Mouse (Mus musculus): Measurements from ENCODE around the gene Mnd1.

Gene Mnd1

DNA sequence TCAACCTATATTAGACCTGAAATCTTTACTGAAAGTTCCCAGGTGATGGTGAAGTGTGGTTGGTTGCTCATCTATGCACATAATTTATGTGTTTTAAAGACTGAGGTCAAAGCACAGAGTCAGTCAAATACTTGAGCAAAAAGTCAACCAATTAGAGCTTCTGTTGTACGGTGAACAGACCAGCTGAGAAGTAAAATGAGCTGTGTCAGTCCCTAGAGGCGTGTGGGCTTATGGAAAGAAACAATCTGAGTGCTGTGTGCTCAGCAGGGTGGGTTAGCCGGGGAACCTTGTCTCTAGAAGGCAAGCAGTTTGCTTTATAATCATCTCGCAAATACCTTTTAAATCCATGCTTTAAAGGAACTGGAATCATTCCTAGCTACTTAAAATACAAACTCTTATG, 1.4 kb upstream of the Mnd1 start:
- DNase-seq, result no peak

- no peak for DNase-seq
These were observed 519 bp upstream of the Mnd1 start for GRCm38 (mm10) chr3:84156105-84156504.

DNA sequence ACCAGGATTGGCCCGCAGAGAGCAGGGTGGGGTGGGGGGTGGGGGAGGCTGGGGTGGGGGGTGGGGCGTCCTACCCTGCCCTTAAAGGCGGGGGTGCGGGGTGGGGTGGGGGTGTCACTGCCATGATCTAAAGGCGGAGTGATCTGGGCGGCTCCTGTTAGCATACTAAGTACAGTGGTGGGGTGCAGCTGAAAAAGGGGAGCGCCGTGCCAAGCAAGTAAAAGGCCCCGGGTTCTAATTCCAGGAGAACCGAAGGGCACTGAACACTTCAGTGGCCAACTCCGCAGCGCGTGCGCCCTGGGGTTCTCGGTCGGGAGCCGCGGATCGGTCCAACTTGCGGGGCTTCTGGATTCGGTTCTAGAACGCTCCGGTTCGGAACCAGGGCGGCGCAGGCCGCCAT, 440 bp downstream of the Mnd1 start:
- no peak for DNase-seq

- DNase-seq, result no peak
These were observed 855 bp downstream of the Mnd1 start for GRCm38 (mm10) chr3:84154721-84155141.

- no peak for DNase-seq
These were observed 5.8 kb downstream of the Mnd1 start for GRCm38 (mm10) chr3:84149831-84150230.

GRCm38 (mm10) chr3:84140947-84141346, 14.6 kb downstream of the Mnd1 start:
- DNase-seq, result no peak

- no peak for DNase-seq
These were observed 19.1 kb downstream of the Mnd1 start for GRCm38 (mm10) chr3:84136509-84136908.

GRCm38 (mm10) chr3:84135933-84136332, 19.7 kb downstream of the Mnd1 start:
- no peak for DNase-seq

- DNase-seq, result no peak
These were observed 20.2 kb downstream of the Mnd1 start for GRCm38 (mm10) chr3:84135387-84135786.

DNA sequence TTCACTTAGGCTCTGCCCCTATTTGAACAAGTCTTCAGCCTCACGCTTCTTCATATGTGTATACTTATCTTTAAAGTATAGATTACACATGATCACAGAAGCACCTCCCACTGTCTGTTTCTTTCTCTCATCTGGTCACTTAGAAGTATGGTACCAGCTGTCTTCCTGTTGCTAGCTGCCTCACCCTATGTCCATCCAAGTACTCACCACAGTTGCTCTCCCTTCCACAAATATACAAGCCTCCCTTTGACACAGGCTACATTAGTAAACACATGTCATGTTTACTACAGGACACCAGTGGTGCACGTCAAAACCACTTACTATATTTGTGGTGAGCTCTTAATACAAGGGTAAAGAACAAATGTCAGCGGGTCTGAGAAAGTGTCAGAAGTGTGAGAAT, 24.2 kb downstream of the Mnd1 start:
- DNase-seq, result no peak

- DNase-seq, result no peak
These were observed 24.8 kb downstream of the Mnd1 start for GRCm38 (mm10) chr3:84130776-84131175.

DNA sequence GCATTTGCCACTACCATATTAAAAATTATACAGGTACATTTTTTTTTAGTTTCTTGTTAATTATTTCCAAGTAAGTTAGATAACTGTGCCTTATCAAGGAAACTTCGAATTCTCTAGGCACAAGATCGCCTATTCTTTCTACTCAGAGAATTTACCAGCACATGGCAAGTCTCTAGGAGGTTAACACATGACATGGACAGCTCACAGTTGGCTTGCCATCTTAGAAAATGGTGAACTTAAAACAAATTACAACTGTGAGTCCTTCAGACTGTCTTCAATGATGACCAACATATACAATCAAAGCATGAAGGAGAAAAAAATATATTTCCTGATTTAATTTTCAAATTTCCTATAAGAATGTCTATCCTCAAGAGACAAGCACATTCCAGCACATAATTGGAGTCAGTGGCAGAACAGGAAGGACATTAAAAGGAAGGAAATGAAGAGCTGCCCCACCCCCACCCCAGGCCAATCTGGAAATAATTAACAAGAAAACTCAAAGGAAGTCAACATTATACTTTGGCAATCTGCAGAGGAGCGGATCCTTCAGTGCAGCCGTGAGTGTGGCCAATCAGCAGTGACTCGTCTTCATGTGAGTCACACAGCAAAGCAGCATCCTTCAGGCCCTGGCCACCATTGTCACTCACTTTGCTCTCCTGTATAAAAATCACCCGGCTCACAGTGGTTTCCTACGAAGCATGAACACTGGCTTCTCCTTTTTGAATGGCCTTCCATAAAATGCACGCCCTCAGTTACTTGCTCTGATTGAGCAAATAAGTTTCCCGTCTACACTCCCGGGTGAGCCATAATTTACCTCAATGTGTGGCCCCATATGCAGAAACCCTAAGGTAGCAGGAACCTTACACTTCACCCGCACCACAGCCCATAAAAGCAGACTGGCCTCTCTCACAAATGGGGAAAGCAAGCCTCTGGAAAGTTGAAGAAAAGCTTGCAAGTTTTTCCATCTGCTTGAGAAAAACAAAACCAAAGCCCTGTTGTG, 26.4 kb downstream of the Mnd1 start:
- DNase-seq, result no peak

- no peak for DNase-seq
These were observed 28.2 kb downstream of the Mnd1 start for GRCm38 (mm10) chr3:84127431-84127830.

DNA sequence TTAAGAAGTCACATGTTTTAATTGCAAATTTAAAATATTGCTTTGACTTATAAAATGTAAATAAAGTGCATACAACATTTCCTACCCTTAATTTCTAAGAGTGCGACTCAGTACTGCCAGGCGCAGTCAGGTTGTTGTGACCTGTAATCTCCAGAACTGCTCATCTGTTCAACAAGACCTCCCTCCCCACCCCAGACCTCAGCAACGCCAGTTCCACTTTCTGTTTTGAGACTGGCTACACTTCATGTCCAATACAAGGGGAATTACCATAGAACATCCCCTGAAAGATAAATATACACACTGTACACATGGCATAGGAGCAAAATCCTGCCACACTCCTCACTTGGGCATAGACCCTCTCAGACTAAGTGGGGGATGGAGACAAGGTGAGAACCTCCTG, 28.9 kb downstream of the Mnd1 start:
- no peak for DNase-seq

- no peak for DNase-seq
These were observed 29.8 kb downstream of the Mnd1 start for GRCm38 (mm10) chr3:84125704-84126289.

GRCm38 (mm10) chr3:84123461-84123860, 32.1 kb downstream of the Mnd1 start:
- no peak for DNase-seq

DNA sequence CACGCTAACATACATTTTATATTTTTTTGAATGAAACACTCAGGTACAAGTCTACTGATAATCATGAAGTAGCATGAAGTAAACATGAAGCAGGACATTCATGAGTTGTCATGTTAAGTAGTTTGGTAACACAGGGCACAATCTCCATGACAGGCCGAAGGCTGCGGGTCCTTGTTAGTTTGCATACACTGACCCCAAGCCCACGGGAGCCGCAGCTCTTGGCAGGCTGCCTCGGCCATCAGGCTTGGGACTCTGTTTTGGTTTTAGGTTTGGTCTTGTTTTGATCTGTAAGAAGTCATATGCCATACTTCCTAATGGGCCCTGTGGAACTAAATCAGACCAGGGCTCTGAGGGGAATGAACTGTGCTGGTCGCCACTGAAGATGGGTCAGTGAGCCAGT, 36.9 kb downstream of the Mnd1 start:
- DNase-seq, result no peak

- DNase-seq, result no peak
These were observed 37.4 kb downstream of the Mnd1 start for GRCm38 (mm10) chr3:84118178-84118577.

- DNase-seq, result no peak
These were observed 47.0 kb downstream of the Mnd1 start for GRCm38 (mm10) chr3:84108614-84109013.

DNA sequence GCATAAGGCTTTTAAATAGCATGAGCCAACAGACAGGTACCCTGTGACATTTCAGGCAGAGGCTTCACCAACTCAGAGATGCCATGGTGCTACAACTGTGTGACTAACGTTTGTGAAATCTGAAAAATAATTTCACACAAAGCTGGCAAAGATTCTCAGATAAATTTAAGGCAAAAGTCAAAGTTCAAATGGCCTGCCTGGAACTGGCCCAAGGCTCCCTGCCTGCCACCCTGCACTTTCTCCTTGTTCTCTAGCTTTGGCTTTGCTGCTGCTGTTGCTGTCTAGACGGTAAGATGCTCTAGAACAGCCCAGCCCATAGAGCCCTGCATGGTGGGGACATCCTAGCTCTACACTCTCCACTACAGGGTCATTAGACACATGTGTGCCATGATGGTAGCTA, 49.5 kb downstream of the Mnd1 start:
- DNase-seq, result no peak

- no peak for DNase-seq
These were observed 52.0 kb downstream of the Mnd1 start for GRCm38 (mm10) chr3:84103536-84103935.

DNA sequence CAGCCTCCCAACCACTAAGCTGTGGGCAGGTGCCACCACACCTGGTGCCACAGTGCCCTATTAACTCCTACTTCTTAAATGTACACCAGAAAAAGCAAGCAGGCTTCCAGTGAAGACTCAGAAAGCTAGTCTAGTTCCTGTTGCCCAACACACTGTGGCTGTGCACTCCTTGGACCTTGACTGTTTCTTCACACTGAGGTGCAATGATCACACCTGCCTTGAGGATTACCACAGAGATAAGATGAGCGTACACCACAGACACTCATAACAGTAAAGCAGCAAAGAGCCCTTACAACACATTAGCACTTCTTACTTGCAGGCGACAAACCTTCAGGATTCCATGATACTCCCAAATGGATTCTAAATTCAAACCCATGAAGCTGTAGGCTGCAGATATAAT, 62.7 kb downstream of the Mnd1 start:
- DNase-seq, result no peak

GRCm38 (mm10) chr3:84090982-84091381, 64.6 kb downstream of the Mnd1 start:
- peak; percentile 1 for DNase-seq

DNA sequence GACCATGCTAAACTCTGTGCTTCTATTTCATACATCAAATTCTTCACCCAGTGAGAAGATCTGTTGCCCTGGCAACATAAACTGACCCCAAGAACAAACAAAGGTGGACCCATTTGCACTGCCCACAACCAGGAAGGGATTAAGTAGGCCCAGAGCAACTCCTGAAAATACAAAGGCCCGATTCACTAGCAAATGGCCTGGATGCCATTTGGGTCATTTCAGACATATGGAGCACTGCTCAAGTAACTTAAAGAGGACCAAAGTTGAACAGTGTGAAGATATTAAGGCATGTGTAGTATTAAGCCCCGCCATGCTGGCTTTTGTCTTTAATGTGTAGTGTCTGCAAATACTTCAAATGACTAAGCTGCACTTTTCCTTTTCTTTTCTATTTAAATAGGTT, 68.7 kb downstream of the Mnd1 start:
- DNase-seq, result no peak

All from cerebellum, adult 11-12 months (tissue).